Mouse (Mus musculus): ENCODE measurements at regions not wholly inside any gene's neighbourhood (a gene's known extent, or its start where the extent isn't known, plus 50 kb on each side); places are given as distances from the start of the nearest gene placed in this dataset.

- TF ChIP-seq CTCF (IDR thresholded peaks at IDR 0.05; ENCODE audit: insufficient read depth, low read depth, low read length): no peak
- TF ChIP-seq POLR2A (IDR thresholded peaks at IDR 0.05; ENCODE audit: insufficient read depth, low read depth, low read length): no peak
These were observed 53.6 kb upstream of the Dars start for GRCm38 (mm10) chr1:128470786-128471185.
